Mouse (Mus musculus) liver, adult (tissue): ENCODE measurements around the gene Smpx.

ENCODE experiments used
- GATA4 ChIP-seq: IDR thresholded peaks from 2 replicates; pipeline ENCODE4 v1.6.1; 2014; ENCODE audit warnings: mild to moderate bottlenecking, low read length; ENCODE audit not compliant: insufficient replicate concordance

The Smpx gene

GRCm38 (mm10) chrX:157747815-157748544 is 49.3 kb downstream of the Smpx start:
- TF ChIP-seq GATA4, result no peak

GRCm38 (mm10) chrX:157754559-157754958 is 55.8 kb downstream of the Smpx start:
- TF ChIP-seq GATA4, result no peak

GRCm38 (mm10) chrX:157762542-157762941 is 63.8 kb downstream of the Smpx start:
- TF ChIP-seq GATA4, result no peak

- TF ChIP-seq GATA4, result no peak
These were observed 103.0 kb downstream of the Smpx start for GRCm38 (mm10) chrX:157801669-157802068.
